Mouse (Mus musculus) cerebellum, adult 2 months (tissue): ENCODE measurements around the gene Cenpb.

Experiments
- CTCF ChIP-seq: fragments of 200-500 bp; IDR thresholded peaks from 2 replicates; pipeline ENCODE4 v1.5.1; 2011; ENCODE audit warnings: low read depth, mild to moderate bottlenecking, control low read depth, low read length, moderate library complexity, borderline replicate concordance; ENCODE audit not compliant: insufficient read depth
- POLR2A ChIP-seq: fragments of 200-500 bp; IDR thresholded peaks from 2 replicates; pipeline ENCODE4 v1.6.1; 2011; ENCODE audit warnings: low read length, control low read depth, borderline replicate concordance; ENCODE audit not compliant: insufficient read depth

DNA sequence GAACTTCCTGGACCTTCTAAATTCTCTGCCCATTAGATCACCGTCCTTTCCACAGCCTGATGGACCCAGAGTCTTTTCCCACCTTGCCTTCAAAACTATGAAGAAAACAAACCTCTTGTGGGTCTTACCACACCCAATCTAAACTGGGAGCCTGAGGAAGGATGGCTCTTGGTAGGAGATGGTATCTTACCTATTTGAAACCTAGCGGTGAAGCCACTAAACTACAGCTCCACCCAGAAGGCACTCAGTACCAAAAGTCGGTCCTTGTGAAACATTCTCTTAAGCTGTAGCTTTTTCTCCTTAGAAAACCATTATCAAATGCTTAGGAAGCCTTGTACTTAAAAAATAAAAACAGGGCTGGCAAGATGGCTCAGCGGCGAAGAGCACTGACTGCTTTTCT, 8.4 kb upstream of the Cenpb start:
- TF ChIP-seq CTCF (no peak), POLR2A (no peak)
